Mouse (Mus musculus): ENCODE data around the gene Kcnj15.

Kcnj15 gene

DNA sequence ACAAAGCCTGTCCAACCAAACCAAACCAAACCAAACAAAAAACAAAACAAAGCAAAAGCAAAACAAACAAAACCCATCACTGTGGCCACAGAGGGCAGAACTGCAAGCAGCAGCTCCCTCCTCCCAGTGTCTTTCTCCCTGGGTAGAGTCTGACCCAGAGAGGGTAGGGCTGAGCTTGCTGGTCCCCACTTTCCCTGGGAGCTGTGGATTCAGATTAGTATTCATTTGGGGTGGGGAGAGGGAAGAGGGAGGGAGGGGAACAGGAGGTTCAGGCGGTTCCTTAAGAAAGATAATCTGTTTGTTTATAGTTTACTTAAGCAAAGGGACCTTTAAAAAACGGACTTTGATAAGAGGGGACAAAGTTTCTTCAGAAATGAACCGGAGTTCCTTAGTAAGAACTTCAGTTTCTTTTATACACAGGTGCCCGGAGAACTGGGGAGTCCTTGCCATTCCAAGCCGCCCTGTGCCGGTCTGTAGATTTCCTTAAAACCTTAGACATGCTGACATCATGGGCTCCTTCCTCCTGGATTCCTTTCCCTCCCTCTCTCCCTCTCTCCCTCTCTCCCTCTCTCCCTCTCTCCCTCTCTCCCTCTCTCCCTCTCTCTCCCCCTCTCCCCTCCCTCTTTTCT, at the start of gene Kcnj15:
Gene Kcnj15, plus strand, starts transcription at position 293 of the 629 bp plus-strand sequence.
- DNase-seq (ENCODE audit: low spot score) = no peak

- no peak for DNase-seq (ENCODE audit: low spot score)
These were observed 49.1 kb upstream of the Kcnj15 start for GRCm38 (mm10) chr16:95208243-95208642.

DNA sequence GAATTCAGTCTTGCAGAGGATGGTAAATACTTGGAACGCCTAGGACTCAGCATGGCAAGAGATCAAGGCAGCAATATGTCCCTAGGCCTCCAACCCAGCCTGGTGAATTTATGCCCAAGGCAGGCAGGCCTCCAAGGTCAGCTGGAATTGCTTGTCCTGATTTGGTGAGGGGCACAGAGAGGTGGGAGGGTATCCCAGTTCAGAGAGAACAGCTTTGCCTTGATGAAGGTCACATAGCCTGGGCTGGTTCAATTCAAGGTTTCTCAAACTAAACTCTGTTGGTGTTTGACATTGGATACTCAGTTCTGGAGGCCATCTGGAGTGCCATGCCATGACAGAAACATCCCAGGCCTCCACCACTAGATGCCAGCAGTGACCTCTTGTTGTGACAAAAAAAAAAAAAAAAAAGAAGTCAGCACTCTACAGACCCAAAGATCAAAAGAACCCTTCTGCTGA, 48.3 kb upstream of the Kcnj15 start:
- DNase-seq (ENCODE audit: low spot score) = no peak

DNA sequence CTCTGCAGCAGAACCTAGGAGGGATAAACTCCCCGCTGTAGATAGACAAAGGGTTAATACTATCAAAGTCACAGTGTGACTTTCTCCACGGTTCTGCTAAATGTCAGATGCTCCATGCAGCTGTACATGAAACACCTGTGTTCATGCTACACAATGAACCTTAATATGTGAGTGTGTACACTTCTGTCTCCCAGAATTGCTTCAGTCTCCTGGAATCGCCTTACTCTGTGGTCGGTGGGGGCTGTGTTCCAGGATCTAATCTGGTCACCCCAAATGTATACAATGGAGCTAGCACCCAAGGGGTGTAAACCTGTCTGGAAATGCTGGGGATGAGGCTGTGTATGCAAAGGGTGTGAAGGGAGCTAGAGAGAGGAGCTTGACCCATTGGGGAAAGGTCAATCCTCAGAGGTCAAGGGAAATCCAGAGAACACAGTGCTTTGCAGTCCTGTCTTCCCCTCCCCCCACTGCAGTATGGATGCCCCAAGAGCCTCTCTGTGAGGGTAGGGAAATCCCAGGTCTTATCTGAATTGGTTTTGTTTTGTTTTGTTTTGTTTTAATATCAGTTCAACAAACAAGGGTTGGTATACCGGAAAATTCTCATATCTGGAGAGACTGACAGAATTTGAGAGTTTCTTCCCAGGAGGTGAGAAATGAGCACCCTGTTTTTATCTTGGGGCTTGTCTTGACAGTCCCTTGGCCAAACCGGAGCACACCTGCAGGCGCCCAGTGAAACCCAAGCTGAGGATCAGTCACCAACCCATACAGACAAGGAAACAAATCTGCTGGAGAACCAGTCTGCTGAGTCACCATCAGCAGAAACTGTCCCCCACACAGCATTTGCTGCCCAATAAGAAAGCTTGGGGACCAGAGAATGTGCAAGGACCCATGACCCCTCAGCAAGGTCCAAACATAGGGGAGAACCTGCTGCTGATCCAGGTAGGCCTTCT, 42.8 kb upstream of the Kcnj15 start:
- DNase-seq (ENCODE audit: low spot score) = no peak

- no peak for DNase-seq (ENCODE audit: low spot score)
These were observed 41.6 kb upstream of the Kcnj15 start for GRCm38 (mm10) chr16:95215782-95216181.

- no peak for DNase-seq (ENCODE audit: low spot score)
These were observed 41.0 kb upstream of the Kcnj15 start for GRCm38 (mm10) chr16:95216346-95216745.

GRCm38 (mm10) chr16:95216824-95217223, 40.5 kb upstream of the Kcnj15 start:
- no peak for DNase-seq (ENCODE audit: low spot score)

GRCm38 (mm10) chr16:95218783-95219182, 38.6 kb upstream of the Kcnj15 start:
- DNase-seq (ENCODE audit: low spot score) = no peak

DNA sequence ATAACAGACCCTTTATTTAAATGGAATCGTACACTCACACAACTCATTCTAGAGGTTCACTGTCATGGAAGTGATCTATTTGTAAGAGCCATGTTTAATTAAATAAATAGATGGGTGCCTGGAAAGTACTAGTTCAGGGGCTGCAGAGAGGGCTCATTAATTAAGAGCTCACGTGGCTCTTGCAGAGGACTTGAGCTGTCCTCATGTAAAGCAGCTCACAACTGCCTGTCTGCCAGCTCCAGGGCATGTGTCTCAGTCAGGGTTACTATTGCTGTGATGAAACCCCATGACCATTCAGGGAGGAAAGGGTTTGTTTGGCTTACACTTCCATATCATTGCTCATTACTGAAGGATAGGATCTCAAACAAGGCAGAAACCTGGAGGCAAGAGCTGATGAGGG, 37.9 kb upstream of the Kcnj15 start:
- no peak for DNase-seq (ENCODE audit: low spot score)

- no peak for DNase-seq (ENCODE audit: low spot score)
These were observed 36.3 kb upstream of the Kcnj15 start for GRCm38 (mm10) chr16:95221051-95221450.

DNA sequence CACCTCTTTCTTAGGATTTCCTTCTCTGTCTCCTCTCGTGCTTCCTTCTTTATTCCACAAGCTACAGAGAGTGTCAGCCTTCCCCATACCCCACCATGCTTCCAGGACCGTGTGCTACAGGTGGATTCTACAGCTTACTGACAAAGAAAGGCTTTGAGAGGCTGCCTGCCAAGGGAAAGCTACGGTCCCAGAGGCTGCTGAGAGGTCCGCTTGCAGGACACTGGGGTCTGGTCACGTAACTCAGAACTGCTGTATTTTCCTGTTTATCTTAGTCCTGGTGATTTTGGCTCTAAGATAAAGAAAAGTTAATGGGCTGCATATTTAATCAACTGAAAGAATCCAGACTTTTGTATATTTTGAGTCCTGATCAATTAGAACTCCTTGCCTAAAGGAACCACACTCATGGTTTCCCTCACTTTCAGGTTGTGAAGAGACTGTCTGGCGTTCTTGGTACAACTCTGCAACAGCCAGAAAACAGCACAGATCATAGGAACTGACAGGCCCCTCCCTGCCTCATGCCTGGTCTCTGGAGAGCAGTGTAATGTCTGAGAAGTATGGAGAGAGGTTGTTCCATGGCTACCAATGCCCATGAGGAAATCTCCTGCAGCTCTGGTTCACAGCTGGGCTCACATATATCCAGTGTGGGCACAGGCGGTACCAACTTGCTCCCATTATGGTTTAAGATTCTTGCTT, 35.2 kb upstream of the Kcnj15 start:
- no peak for DNase-seq (ENCODE audit: low spot score)

- DNase-seq (ENCODE audit: low spot score) = no peak
These were observed 33.9 kb upstream of the Kcnj15 start for GRCm38 (mm10) chr16:95223435-95223834.

DNA sequence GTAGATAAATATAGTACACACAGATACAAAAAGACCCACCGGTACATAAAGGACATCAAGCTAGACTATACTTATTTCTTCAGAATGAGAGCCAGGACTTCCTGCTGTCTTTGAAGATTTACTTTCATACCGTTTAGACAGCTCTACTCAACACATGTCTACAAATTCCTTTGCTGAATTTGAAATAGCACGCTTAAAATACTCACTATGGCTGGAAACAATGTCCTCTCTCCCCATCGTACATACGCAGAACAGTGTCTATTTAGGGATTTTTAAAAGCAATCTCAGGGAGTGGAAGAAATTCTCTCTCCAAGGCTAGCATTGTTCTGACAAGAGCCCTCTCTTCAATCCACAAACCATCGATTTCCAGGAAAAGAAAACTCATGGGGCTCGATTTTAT, 32.1 kb upstream of the Kcnj15 start:
- no peak for DNase-seq (ENCODE audit: low spot score)

GRCm38 (mm10) chr16:95231768-95232167, 25.6 kb upstream of the Kcnj15 start:
- DNase-seq (ENCODE audit: low spot score) = no peak

DNA sequence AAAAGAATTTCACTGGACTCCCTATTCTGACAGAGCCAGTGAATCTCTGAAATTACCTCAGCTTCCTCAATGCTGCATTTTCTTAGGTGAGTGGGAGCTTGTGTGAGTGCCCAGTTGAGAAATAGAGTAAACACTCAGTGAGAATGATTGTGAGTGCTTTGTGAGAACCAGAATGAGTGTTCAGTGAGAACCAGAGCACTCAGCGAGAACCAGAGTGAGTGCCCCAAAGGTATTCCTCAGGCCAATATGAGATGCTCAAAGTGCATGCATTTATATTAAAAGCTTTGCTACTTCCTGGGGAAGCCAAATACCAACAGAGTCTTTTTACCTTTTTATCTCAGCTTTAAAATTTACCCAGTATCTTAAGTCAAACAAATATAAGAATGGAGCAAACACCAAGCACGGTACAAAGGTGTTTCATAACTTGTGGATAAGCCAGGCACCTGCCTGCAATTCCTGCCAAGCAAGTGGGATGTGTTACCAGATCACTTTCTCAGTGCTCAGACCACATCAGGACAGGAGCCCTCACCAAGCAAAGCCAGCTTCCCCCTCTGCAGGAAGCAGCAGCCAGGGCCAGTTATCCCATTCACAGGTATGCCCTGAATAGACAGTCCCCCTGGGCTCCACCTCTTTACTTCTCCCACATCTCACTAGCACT, 22.3 kb upstream of the Kcnj15 start:
- DNase-seq (ENCODE audit: low spot score) = no peak

DNA sequence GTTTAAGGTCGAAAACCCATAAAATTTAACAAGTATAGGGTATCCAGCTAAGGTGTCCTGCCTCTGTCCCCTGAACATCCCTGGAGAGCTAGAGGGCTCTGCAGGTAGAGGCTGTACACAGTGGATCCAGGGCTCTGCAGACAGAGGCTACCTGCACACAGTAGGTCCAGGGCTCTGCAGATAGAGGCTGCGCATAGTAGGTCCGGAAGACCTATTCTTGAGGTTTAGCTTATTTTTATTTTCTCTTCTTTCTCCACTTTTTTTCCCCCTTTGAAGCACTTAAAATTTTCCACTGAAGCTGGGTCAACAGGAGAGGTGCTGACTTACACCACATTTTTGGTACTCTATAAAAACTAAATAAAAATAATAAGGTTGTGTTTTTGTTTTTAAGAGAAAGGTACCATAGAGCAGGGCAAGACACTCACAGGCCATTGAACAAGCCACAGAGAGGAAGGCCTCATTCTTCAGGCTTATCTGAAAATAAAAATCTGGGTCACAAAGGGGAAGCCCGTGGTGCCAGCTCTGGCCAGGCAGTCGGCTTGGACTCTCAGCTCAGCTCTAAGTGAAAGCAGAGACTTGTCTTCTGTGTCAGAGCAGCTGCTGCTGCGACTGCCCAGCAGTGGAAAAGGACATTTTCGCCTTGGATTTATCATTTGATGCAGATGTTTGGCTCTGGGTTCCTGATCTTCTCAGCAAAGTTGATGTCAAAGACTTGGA, 18.0 kb upstream of the Kcnj15 start:
- DNase-seq (ENCODE audit: low spot score) = no peak

GRCm38 (mm10) chr16:95240688-95241087, 16.7 kb upstream of the Kcnj15 start:
- no peak for DNase-seq (ENCODE audit: low spot score)

- peak; percentile 26 for DNase-seq (ENCODE audit: low spot score)
These were observed 15.8 kb upstream of the Kcnj15 start for GRCm38 (mm10) chr16:95241581-95241980.

- DNase-seq (ENCODE audit: low spot score) = no peak
These were observed 15.2 kb upstream of the Kcnj15 start for GRCm38 (mm10) chr16:95242114-95242513.

- no peak for DNase-seq (ENCODE audit: low spot score)
These were observed 14.0 kb upstream of the Kcnj15 start for GRCm38 (mm10) chr16:95243401-95243800.

DNA sequence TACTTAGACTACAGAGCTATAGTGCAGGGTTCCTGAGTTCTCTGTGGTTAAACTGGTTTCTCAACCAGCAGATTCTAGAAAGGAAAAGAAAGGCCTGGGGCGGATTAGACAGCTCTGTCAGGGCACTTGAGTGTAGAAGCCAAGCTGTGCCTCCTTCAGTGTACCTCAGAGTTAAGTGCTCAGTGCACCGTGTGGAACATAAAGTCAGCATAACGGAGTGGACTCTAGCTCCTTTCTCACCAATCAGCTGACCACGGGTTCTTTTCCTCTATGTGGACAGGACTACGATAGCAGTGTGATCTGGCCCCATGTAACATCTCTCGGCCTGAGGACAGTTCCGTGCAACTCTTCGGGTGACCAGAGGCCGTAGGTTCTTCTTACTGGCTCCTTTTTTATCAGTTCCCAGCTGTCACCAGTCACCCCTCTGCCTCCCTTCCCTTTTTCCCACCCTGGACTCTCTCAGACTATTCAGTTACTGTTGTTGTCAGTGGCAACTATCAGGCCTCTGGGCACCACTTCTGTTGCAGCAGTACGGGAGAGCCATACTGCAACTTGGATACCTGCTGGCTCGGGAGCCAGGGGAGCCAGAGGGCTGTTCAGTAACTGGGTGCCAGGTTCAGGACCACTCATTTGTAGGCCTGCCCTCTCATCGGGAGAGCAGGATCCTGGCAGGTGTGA, 12.6 kb upstream of the Kcnj15 start:
- DNase-seq (ENCODE audit: low spot score) = no peak
